Mouse (Mus musculus) kidney, embryonic 16.5 days (tissue): Measurements from ENCODE around the gene Tmem30b. TPM values are rescaled to one million over a fixed set of nuclear protein-coding genes. Genes with fewer than 3 reads are reported as not detected.
"Not testable (repeated sequence)": the region's sequence is repeated elsewhere in the genome, so short reads cannot be mapped to it uniquely, and the experiment has no call there.

Experiments used
- ATAC-seq: fragments of 200-750 bp; cut with Nextera tagmentation; 2 replicates; pipeline ENCODE4 v1.8.0; 2017; ENCODE audit warnings: moderate TSS enrichment; ENCODE audit not compliant: low FRiP score, low TSS enrichment
- H3K27ac ChIP-seq: fragments of 300-500 bp; sonication (generic); 2 replicates; pipeline ENCODE4 v1.5.1; 2014; ENCODE audit warnings: low read length
- H3K27me3 ChIP-seq: fragments of 300-500 bp; sonication (generic); 2 replicates; pipeline ENCODE4 v1.6.1; 2014; ENCODE audit warnings: low read length, control low read depth, mixed read lengths; ENCODE audit not compliant: insufficient read depth
- H3K36me3 ChIP-seq: fragments of 300-500 bp; sonication (generic); 2 replicates; pipeline ENCODE4 v1.6.1; 2014; ENCODE audit warnings: low read length, control low read depth, mixed read lengths; ENCODE audit not compliant: insufficient read depth
- H3K4me1 ChIP-seq: fragments of 300-500 bp; sonication (generic); 2 replicates; pipeline ENCODE4 v1.6.1; 2014; ENCODE audit warnings: low read length, control low read depth, mixed read lengths; ENCODE audit not compliant: insufficient read depth
- H3K4me2 ChIP-seq: fragments of 300-500 bp; sonication (generic); replicated peaks from 2 replicates; pipeline ENCODE4 v1.6.1; 2014; ENCODE audit warnings: low read depth, low read length
- H3K4me3 ChIP-seq: fragments of 300-500 bp; sonication (generic); 2 replicates; pipeline ENCODE4 v1.5.1; 2014; ENCODE audit warnings: mild to moderate bottlenecking, low read length
- H3K9ac ChIP-seq: fragments of 300-500 bp; sonication (generic); replicated peaks from 2 replicates; pipeline ENCODE4 v1.6.1; 2014; ENCODE audit warnings: low read length
- H3K9me3 ChIP-seq: fragments of 300-500 bp; sonication (generic); 2 replicates; pipeline ENCODE4 v1.6.1; 2016; ENCODE audit warnings: low read length, control low read depth
- WGBS: fragments of 180-500 bp; shearing (Covaris S2); extraction: QIAGEN DNeasy Blood & Tissue Kit; methylation state at CpG from one replicate; pipeline ENCODE4 v1.1.7; 2014; 5-methylcytosine and 5-hydroxymethylcytosine counted together
- polyA plus RNA-seq: library from polyadenylated mRNA; unstranded; fragments of >200 nt; fragmentation: Nextera tagmentation; extraction: Ambion mirVana; gene quantifications from 2 replicates; pipeline ENCODE4 v1.2.1, GENCODE M21; 2015

The Tmem30b gene
- polyA plus RNA-seq, 1 experiment from 2014 or later = 12.7 TPM

DNA sequence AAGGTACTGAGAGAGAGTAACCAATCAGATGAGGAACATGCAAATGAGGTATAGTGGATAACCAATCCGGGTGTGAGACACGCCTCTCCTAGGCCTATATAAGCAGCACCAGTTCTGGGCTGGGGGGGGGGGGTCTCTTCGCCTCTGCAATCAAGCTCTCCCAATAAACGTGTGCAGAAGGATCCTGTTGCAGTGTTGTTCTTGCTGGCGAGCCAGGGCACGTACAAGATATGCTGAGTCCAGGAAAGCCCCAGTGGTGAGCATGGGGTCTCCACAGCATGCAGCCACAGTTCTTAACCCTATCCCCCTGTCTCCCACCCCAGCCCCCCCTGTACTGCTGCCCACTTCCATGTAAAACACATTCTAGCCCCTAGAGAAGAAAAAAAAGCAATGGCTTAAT lies 16.9 kb upstream of the Tmem30b start:
- not testable (repeated sequence) for ATAC-seq

GRCm38 (mm10) chr12:73560091-73560490 lies 13.9 kb upstream of the Tmem30b start:
- Histone ChIP-seq H3K9me3 (peaks cover 4% of the 10 kb centered on the region; the same call in 1 of the 2 replicates), H3K27me3 (no peaks in the 10 kb centered on the region), H3K4me3 (no peak overlapping the region), H3K4me2 (no peak overlapping the region), H3K9ac (no peak overlapping the region), H3K4me1 (peaks cover 1% of the 10 kb centered on the region; the same call in 1 of the 2 replicates), H3K36me3 (no peaks in the 10 kb centered on the region), H3K27ac (no peak overlapping the region)
- no peak for ATAC-seq
- 48% methylated on average over 7 of the region's 7 CpGs for WGBS

More for the DNA sequence above, 16.9 kb upstream of the Tmem30b start:
- not testable (repeated sequence) for H3K36me3 ChIP-seq, H3K4me2 ChIP-seq, H3K4me3 ChIP-seq, H3K4me1 ChIP-seq, H3K27me3 ChIP-seq, H3K9ac ChIP-seq, H3K9me3 ChIP-seq, H3K27ac ChIP-seq
- WGBS = 71% methylated on average over 6 of the region's 6 CpGs

DNA sequence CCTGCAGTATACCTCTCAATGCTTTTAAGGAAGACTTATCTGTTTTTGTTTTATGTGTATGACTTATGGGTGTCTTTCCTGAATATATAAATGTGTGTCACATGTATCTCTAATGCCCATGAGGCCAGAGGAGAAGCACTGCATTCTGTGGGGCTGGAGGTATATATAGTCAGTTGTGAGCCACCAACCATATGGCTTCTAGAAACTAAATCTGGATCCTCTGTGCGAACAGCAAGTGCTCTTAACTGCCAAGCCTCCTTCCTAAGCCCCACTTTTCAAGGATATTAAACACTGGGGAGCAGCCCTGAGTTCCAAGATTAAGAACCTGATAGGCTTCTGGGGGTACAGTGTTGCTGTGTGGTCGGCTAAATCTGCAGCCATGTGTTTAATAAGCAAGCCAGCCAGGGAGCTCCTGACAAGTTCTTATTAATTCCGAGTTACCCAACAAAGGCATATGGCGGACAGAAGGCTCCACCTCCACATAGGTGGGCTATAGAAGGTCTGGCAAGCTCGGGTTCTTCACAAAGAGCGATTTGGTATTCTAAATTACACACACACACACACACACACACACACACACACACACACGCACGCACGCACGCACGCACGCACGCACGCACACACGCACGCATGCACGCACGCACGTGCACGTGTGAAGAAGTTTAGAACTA lies 12.5 kb upstream of the Tmem30b start:
- no peak overlapping the region for H3K9ac ChIP-seq

DNA sequence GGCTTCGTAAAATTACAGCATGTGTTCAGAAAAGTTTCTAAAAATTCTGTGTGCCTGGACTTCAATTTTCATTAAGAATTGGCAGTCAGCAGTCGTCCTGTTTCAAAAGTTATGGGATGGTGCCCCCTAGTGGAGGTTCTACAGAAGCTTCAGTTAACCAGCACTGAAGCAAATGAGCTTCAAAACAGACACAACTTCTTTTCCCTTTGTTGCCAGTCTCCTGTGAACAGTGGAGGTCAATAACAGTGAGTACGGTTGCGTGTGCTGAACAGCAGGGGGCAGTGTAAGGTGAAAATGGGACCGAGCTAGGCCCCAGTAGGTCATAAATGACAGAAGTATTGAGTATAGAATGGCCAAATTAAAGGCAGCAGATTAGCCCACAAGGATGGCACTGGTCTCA lies 8.0 kb upstream of the Tmem30b start:
- no peaks in the 10 kb centered on the region for H3K36me3 ChIP-seq
- no peak overlapping the region for H3K4me2 ChIP-seq
- no peaks in the 10 kb centered on the region for H3K4me1 ChIP-seq
- H3K27me3 ChIP-seq = peaks cover 19% of the 10 kb centered on the region
- no peak overlapping the region for H3K4me3 ChIP-seq
- peak; percentile 76 for ATAC-seq
- H3K9ac ChIP-seq = no peak overlapping the region
- H3K27ac ChIP-seq = no peak overlapping the region
- WGBS = 4% methylated on average over 5 of the region's 5 CpGs
- H3K9me3 ChIP-seq = no peaks in the 10 kb centered on the region

More for the DNA sequence above, 12.5 kb upstream of the Tmem30b start:
- no peaks in the 10 kb centered on the region for H3K4me1 ChIP-seq
- no peak for ATAC-seq
- H3K4me3 ChIP-seq = no peak overlapping the region
- H3K27ac ChIP-seq = no peak overlapping the region
- H3K27me3 ChIP-seq = no peaks in the 10 kb centered on the region
- WGBS = 95% methylated on average over 20 of the region's 20 CpGs
- no peaks in the 10 kb centered on the region for H3K36me3 ChIP-seq
- no peak overlapping the region for H3K4me2 ChIP-seq
- H3K9me3 ChIP-seq = peaks cover 4% of the 10 kb centered on the region; the same call in 1 of the 2 replicates

DNA sequence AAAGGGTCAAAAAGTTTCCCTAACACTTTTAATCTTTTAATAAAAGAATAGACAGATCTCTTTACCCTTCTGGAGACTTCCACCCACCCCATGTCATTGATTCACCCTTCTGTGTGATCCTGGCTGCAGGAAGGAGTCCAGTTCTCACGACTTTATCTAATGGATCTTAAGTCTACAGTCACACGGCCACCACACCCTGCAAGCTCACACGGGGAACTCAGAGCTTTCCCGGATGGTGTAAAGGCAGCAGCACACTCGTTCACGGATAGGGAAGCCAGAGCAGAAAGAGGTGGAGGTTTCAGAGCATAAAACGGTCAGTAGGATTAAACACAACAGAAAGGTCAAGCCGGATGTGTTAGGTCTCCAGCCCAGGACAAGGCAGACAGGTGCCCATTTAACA lies 2.1 kb upstream of the Tmem30b start:
- Histone ChIP-seq H3K27ac (no peak overlapping the region), H3K4me1 (peaks cover 15% of the 10 kb centered on the region), H3K27me3 (peaks cover 74% of the 10 kb centered on the region), H3K9me3 (no peaks in the 10 kb centered on the region), H3K4me3 (no peak overlapping the region), H3K36me3 (no peaks in the 10 kb centered on the region), H3K9ac (no peak overlapping the region), H3K4me2 (no peak overlapping the region)
- no peak for ATAC-seq
- 62% methylated on average over 8 of the region's 8 CpGs for WGBS

DNA sequence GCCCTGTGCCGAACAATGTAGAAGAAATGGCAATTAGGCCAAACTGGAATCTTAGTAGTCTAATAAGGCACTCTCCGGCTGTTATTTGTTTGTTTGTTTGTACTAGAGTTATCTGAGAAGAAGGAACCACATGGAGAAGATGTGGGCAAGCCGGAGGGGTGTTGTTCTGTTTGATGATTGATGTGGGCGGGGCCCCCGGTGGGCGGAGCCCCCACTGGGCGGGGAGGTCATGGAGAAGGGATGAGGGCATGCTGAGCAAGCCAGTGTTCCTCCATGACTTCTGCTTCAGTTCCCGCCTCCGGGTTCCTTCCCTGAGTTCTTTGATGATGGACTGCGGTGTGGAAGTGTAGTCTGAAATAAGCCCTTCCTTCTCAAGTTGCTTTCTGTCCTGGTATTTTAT lies 1.5 kb upstream of the Tmem30b start:
- no peak overlapping the region for H3K27ac ChIP-seq
- no peaks in the 10 kb centered on the region for H3K36me3 ChIP-seq
- no peaks in the 10 kb centered on the region for H3K9me3 ChIP-seq
- H3K4me1 ChIP-seq = peaks cover 15% of the 10 kb centered on the region
- H3K4me2 ChIP-seq = no peak overlapping the region
- no peak for ATAC-seq
- no peak overlapping the region for H3K9ac ChIP-seq
- no peak overlapping the region for H3K4me3 ChIP-seq
- WGBS = 39% methylated on average over 10 of the region's 10 CpGs
- peaks cover 78% of the 10 kb centered on the region for H3K27me3 ChIP-seq

GRCm38 (mm10) chr12:73545672-73546085 lies 513 bp downstream of the Tmem30b start:
- Histone ChIP-seq H3K36me3 (no peaks in the 10 kb centered on the region), H3K9me3 (no peaks in the 10 kb centered on the region), H3K27ac (no peak overlapping the region), H3K4me2 (peak overlapping the region; percentile 69), H3K4me1 (peaks cover 15% of the 10 kb centered on the region), H3K27me3 (peaks cover 86% of the 10 kb centered on the region), H3K4me3 (peak overlapping the region; percentile 53), H3K9ac (peak overlapping the region; percentile 65)
- ATAC-seq = peak; percentile 64
- WGBS = under 1% methylated on average over 55 of the region's 55 CpGs

DNA sequence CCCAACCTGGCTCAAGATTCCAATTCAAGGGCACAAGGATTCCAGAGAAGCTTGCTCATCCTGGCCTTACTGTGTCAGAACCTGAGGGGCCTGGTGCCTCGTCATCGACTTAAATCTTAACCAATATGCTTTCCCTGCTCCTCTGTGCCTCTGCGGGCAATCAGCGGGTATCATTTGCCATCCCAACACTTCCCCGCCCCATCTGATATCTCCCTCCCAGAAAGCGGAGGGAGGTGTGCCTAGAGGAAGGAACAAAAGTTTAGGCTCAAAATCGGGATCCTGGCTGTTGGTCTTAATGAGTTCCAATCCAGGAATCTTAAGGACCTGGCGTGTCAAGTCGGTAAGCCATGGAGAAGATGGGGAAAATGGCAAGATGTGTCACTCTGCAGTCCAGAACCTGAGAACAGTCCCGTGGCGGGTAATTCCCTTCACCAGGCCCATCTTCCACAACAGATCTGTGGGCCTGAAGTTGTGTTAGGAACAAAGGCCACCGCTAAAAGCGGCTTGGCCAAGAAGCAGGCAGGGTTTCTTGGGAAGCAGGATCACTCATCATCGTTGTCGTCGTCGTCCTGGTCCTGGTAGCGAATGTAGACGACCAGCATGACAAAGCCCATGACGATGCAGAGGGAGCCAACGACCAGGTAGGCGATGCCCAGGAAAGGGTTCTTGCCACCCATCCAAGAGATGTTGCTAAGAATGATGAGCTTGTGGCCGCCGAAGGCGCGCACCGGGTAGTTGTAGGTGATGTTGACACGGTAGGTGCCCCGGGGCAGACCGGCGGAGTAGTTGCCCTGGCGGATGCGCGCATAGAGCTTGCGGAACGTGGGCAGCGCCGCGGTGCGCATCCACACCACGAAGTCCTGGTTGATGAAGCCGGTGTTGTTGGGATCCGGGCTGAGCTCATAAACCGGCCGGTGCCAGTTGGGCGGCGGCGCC lies 1.2 kb downstream of the Tmem30b start:
- peak overlapping the region; percentile 53 for H3K4me3 ChIP-seq
- H3K4me1 ChIP-seq = peaks cover 15% of the 10 kb centered on the region
- peak overlapping the region; percentile 69 for H3K4me2 ChIP-seq
- no peak overlapping the region for H3K27ac ChIP-seq
- no peaks in the 10 kb centered on the region for H3K36me3 ChIP-seq
- H3K9ac ChIP-seq = peak overlapping the region; percentile 65
- ATAC-seq = 0 out of 2 replicates have a peak, but pooled peaks have one; percentile 5
- no peaks in the 10 kb centered on the region for H3K9me3 ChIP-seq
- WGBS = 15% methylated on average over 48 of the region's 48 CpGs
- peaks cover 79% of the 10 kb centered on the region for H3K27me3 ChIP-seq

DNA sequence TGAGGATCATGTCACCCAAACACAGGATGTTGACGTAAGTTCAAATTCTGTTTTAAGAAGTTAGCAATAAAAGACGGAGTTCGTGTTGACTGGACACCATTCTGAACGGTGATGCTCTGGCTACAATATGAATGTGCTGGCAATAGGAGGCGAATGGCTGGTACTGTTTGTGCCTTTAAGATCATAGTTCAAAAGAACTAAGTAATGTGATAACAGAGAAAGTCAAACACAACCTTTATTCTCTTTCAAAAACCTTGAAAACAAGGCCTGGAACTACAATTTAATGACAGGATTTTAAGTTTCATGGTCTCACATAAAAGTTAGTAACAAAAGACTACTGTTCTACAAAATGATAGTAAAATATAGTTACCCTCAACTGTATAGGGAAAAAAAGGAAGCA lies 3.0 kb downstream of the Tmem30b start:
- H3K9ac ChIP-seq = no peak overlapping the region
- 69% methylated on average over 5 of the region's 5 CpGs for WGBS

DNA sequence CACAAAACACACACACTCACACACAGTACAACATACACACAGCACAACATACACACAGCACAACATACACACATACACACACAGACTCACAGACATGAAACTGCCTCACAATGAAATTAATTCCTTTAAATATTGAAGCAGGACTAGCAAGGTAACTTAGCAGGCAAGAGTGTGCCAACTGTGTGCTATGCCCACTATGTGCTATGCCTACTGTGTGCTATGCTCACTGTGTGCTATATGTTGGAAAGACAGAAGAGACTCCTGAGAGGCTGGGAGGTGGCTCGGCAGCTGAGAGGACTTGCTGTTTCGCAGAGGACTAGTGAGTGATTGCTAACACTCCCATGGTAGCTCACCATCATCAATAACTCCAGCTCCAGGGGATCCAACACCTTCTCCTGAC lies 5.8 kb downstream of the Tmem30b start:
- H3K9ac ChIP-seq = no peak overlapping the region
- H3K9me3 ChIP-seq = no peaks in the 10 kb centered on the region
- H3K36me3 ChIP-seq = no peaks in the 10 kb centered on the region
- no peak overlapping the region for H3K4me2 ChIP-seq
- WGBS = 81% methylated on average over 2 of the region's 2 CpGs
- peaks cover 5% of the 10 kb centered on the region for H3K4me1 ChIP-seq
- no peak overlapping the region for H3K27ac ChIP-seq
- ATAC-seq = no peak
- no peak overlapping the region for H3K4me3 ChIP-seq
- peaks cover 34% of the 10 kb centered on the region for H3K27me3 ChIP-seq

More for the DNA sequence above, 3.0 kb downstream of the Tmem30b start:
- no peaks in the 10 kb centered on the region for H3K36me3 ChIP-seq
- no peak overlapping the region for H3K27ac ChIP-seq
- H3K4me1 ChIP-seq = peaks cover 15% of the 10 kb centered on the region
- peaks cover 62% of the 10 kb centered on the region for H3K27me3 ChIP-seq
- H3K4me2 ChIP-seq = no peak overlapping the region
- no peak for ATAC-seq
- H3K9me3 ChIP-seq = no peaks in the 10 kb centered on the region
- no peak overlapping the region for H3K4me3 ChIP-seq
